Mouse (Mus musculus) neural tube, embryonic 14.5 days (tissue): ENCODE data around the gene Prss23. TPM values are rescaled to one million over a fixed set of nuclear protein-coding genes. Genes with fewer than 3 reads are reported as not detected.

Source experiments
- ATAC-seq: fragments of 200-750 bp; cut with Nextera tagmentation; 2 replicates; pipeline ENCODE4 v1.8.0; 2017; ENCODE audit warnings: low read depth, mild to moderate bottlenecking, moderate TSS enrichment, moderate library complexity
- H3K27ac ChIP-seq: fragments of 300-500 bp; sonication (generic); 2 replicates; pipeline ENCODE4 v1.5.1; 2014; ENCODE audit warnings: low read depth, mild to moderate bottlenecking, control low read depth, low read length, moderate library complexity, mixed read lengths
- H3K27me3 ChIP-seq: fragments of 300-500 bp; sonication (generic); 2 replicates; pipeline ENCODE4 v1.6.1; 2014; ENCODE audit warnings: low read length; ENCODE audit not compliant: control insufficient read depth, insufficient read depth
- H3K36me3 ChIP-seq: fragments of 300-500 bp; sonication (generic); 2 replicates; pipeline ENCODE4 v1.6.1; 2014; ENCODE audit warnings: low read length, mixed read lengths; ENCODE audit not compliant: control insufficient read depth, insufficient read depth
- H3K4me1 ChIP-seq: fragments of 300-500 bp; sonication (generic); 2 replicates; pipeline ENCODE4 v1.6.1; 2014; ENCODE audit warnings: low read length; ENCODE audit not compliant: control insufficient read depth, insufficient read depth
- H3K4me2 ChIP-seq: fragments of 300-500 bp; sonication (generic); 2 replicates; pipeline ENCODE4 v1.6.1; 2014; ENCODE audit warnings: mild to moderate bottlenecking, low read depth, low read length, control low read depth
- H3K4me3 ChIP-seq: fragments of 300-500 bp; sonication (generic); 2 replicates; pipeline ENCODE4 v1.5.1; 2014; ENCODE audit warnings: low read depth, low read length, control low read depth, mixed read lengths
- H3K9ac ChIP-seq: fragments of 300-500 bp; sonication (generic); replicated peaks from 2 replicates; pipeline ENCODE4 v1.6.1; 2014; ENCODE audit warnings: low read depth, mild to moderate bottlenecking, control low read depth, low read length, mixed read lengths
- H3K9me3 ChIP-seq: fragments of 300-500 bp; sonication (generic); 2 replicates; pipeline ENCODE4 v1.6.1; 2016; ENCODE audit warnings: low read length; ENCODE audit not compliant: control insufficient read depth
- WGBS: fragments of 180-500 bp; shearing (Covaris S2); extraction: QIAGEN DNeasy Blood & Tissue Kit; methylation state at CpG from one replicate; pipeline ENCODE4 v1.1.7; 2014; 5-methylcytosine and 5-hydroxymethylcytosine counted together
- polyA plus RNA-seq: library from polyadenylated mRNA; unstranded; fragments of >200 nt; fragmentation: Nextera tagmentation; extraction: Ambion mirVana; gene quantifications from 2 replicates; pipeline ENCODE4 v1.2.1, GENCODE M21; 2014

Prss23 gene
- polyA plus RNA-seq, 1 experiment from 2014 or later: 4.5 TPM

DNA sequence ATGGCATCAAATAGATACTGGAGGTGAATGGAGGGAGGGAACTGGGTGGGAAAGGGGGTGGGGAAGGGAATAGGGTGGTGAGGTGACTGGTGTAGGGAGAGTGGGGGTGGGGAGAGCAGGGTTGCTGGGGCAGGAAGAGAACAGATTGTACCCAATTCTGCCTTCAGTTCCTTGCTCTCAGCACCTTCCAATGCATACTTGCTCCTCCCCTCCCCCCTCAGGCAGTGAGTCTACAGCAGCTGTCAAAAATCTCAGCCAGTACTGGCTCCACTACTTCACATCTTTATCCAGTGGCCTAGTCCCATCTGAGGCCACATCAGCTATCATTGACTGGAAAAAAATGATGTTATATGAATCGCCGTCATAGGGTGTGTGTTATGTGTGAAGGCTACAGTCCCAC, 48.5 kb downstream of the Prss23 start:
- Histone ChIP-seq H3K4me2 (no peak overlapping the region), H3K27ac (no peak overlapping the region), H3K4me3 (no peak overlapping the region), H3K36me3 (no peaks in the 10 kb centered on the region), H3K27me3 (no peaks in the 10 kb centered on the region), H3K9ac (no peak overlapping the region), H3K9me3 (no peaks in the 10 kb centered on the region), H3K4me1 (no peaks in the 10 kb centered on the region)
- no peak for ATAC-seq
- 82% methylated on average over 2 of the region's 2 CpGs for WGBS

- Histone ChIP-seq H3K4me3 (no peak overlapping the region), H3K4me1 (no peaks in the 10 kb centered on the region), H3K27me3 (no peaks in the 10 kb centered on the region), H3K9ac (no peak overlapping the region), H3K36me3 (no peaks in the 10 kb centered on the region), H3K27ac (no peak overlapping the region), H3K4me2 (no peak overlapping the region), H3K9me3 (no peaks in the 10 kb centered on the region)
- ATAC-seq: peak; percentile 87
- WGBS: 0% methylated on average over 1 of the region's 1 CpGs
Observed at GRCm38 (mm10) chr7:89477294-89477999, 49.5 kb downstream of the Prss23 start.

DNA sequence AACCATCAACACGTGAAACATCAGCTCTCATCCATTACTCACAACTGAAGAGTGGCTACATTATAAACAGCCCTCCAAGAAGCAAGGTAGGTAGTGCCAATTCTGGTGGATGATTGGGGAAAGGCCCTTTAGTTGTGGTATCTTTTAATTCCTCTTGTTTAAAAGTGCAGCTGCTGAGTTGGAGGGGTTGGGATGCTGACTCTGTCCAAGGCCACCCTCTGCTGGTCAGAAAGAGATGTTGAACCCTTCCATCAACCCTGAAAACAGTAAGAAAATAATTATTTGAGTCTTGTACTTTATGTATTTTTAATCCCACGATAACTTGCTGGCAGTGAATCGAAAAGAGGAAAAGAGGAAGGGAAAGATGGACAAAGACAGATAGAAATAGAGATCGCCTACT, 53.5 kb downstream of the Prss23 start:
- H3K4me1 ChIP-seq: no peaks in the 10 kb centered on the region
- H3K4me3 ChIP-seq: no peak overlapping the region
- no peak overlapping the region for H3K27ac ChIP-seq
- ATAC-seq: no peak
- no peak overlapping the region for H3K9ac ChIP-seq
- WGBS: 69% methylated on average over 4 of the region's 4 CpGs
- no peaks in the 10 kb centered on the region for H3K27me3 ChIP-seq
- no peak overlapping the region for H3K4me2 ChIP-seq
- H3K9me3 ChIP-seq: no peaks in the 10 kb centered on the region
- H3K36me3 ChIP-seq: no peaks in the 10 kb centered on the region

GRCm38 (mm10) chr7:89463775-89464592, 63.0 kb downstream of the Prss23 start:
- Histone ChIP-seq H3K27me3 (no peaks in the 10 kb centered on the region), H3K4me1 (no peaks in the 10 kb centered on the region), H3K9ac (no peak overlapping the region), H3K27ac (no peak overlapping the region), H3K36me3 (no peaks in the 10 kb centered on the region), H3K9me3 (no peaks in the 10 kb centered on the region), H3K4me2 (no peak overlapping the region), H3K4me3 (no peak overlapping the region)
- peak; percentile 73; the same call in 1 of the 2 replicates for ATAC-seq
- WGBS: 59% methylated on average over 10 of the region's 10 CpGs

DNA sequence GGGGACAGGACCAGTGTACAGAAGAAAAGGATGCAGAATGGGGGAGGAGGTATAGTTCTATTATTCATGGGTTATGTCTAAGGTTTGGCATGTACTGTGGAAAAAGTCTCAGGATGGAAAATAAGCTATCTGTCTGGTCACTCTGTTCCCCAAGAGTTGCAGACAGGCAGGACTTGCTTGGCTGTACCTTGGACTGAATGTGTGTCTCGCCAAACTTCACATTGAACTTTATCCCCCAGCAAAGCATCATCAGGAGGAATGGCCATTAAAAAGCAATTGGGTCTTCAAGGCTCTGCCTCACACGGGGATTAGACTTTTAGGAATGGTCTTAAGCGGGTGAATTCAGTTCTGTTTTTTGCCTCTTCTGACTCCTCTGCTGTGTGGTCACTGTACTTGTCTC, 63.7 kb downstream of the Prss23 start:
- no peak overlapping the region for H3K9ac ChIP-seq
- 79% methylated on average over 3 of the region's 3 CpGs for WGBS
- H3K36me3 ChIP-seq: no peaks in the 10 kb centered on the region
- no peak for ATAC-seq
- no peak overlapping the region for H3K27ac ChIP-seq
- H3K4me1 ChIP-seq: no peaks in the 10 kb centered on the region
- H3K9me3 ChIP-seq: no peaks in the 10 kb centered on the region
- no peaks in the 10 kb centered on the region for H3K27me3 ChIP-seq
- H3K4me3 ChIP-seq: no peak overlapping the region
- H3K4me2 ChIP-seq: no peak overlapping the region

DNA sequence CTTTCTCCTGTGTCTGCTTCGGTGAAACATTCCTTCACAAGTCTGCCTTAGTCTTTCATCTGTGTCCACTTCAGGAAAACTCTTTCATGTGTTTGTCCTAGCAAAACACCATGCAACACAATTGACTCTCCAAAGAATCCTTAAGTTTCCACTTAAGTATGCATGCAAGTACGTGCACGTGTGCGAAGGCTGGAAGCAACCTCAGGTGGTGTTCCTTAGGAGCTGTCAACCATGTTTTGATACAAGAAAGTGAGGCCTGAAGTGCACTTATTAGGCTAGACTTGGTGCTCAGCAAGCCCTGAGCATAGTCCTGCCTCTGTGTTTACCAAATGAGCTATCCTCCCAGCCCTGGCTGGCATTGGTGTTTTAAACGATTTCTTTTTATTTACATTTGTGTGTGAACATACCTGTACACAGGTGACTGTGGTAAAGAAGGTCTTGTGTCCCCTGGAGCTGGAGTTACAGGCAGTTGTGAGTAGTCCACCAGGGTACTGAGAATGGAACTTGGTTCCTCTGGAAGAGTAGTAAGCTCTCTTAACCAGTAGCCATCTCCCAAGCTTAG, 64.3 kb downstream of the Prss23 start:
- H3K27ac ChIP-seq: no peak overlapping the region
- no peaks in the 10 kb centered on the region for H3K36me3 ChIP-seq
- H3K4me1 ChIP-seq: no peaks in the 10 kb centered on the region
- H3K27me3 ChIP-seq: no peaks in the 10 kb centered on the region
- H3K4me3 ChIP-seq: no peak overlapping the region
- H3K9ac ChIP-seq: no peak overlapping the region
- H3K9me3 ChIP-seq: no peaks in the 10 kb centered on the region
- H3K4me2 ChIP-seq: no peak overlapping the region
- WGBS: 91% methylated on average over 5 of the region's 5 CpGs
- no peak for ATAC-seq

DNA sequence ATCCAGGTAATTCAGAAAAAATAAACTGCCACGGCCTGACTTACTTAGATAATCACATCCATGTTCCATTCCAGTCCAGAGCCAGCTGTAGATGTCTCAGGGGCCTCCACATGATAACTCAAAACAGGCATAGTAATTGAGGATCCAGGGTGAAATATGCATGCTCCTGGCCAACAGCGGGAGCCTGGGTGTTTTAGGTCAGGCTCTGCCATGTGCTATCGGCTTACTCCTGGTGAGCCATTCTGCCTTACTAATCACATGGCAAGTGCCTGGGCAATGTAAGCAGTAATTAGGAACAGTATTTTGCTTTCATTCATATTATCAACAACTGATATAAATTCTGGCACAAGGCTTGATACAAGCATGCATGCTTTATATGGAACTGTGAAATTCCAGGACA, 65.6 kb downstream of the Prss23 start:
- WGBS: 50% methylated on average over 3 of the region's 3 CpGs
- ATAC-seq: no peak; the same call in 1 of the 2 replicates

GRCm38 (mm10) chr7:89460911-89461310, 66.1 kb downstream of the Prss23 start:
- Histone ChIP-seq H3K4me3 (no peak overlapping the region), H3K36me3 (no peaks in the 10 kb centered on the region), H3K9me3 (no peaks in the 10 kb centered on the region), H3K27ac (no peak overlapping the region), H3K9ac (no peak overlapping the region), H3K4me1 (no peaks in the 10 kb centered on the region), H3K4me2 (no peak overlapping the region), H3K27me3 (no peaks in the 10 kb centered on the region)
- no peak for ATAC-seq

More for the DNA sequence above, 65.6 kb downstream of the Prss23 start:
- Histone ChIP-seq H3K27me3 (no peaks in the 10 kb centered on the region), H3K4me2 (no peak overlapping the region), H3K27ac (no peak overlapping the region), H3K9me3 (no peaks in the 10 kb centered on the region), H3K4me1 (no peaks in the 10 kb centered on the region), H3K4me3 (no peak overlapping the region), H3K36me3 (no peaks in the 10 kb centered on the region), H3K9ac (no peak overlapping the region)

- no peaks in the 10 kb centered on the region for H3K36me3 ChIP-seq
- no peaks in the 10 kb centered on the region for H3K9me3 ChIP-seq
- H3K4me2 ChIP-seq: no peak overlapping the region
- WGBS: 86% methylated on average over 2 of the region's 2 CpGs
- no peaks in the 10 kb centered on the region for H3K27me3 ChIP-seq
- H3K4me3 ChIP-seq: no peak overlapping the region
- no peak overlapping the region for H3K27ac ChIP-seq
- H3K4me1 ChIP-seq: no peaks in the 10 kb centered on the region
- no peak overlapping the region for H3K9ac ChIP-seq
- no peak for ATAC-seq
Observed at GRCm38 (mm10) chr7:89459691-89460090, 67.3 kb downstream of the Prss23 start.
